Mouse (Mus musculus) forebrain, embryonic 14.5 days (tissue): Measurements from ENCODE around the gene Nipa2. TPM values are rescaled to one million over a fixed set of nuclear protein-coding genes. Genes with fewer than 3 reads are reported as not detected.

Source experiments
- ATAC-seq: fragments of 200-750 bp; cut with Nextera tagmentation; 2 replicates; pipeline ENCODE4 v1.8.0; 2017; ENCODE audit warnings: mild to moderate bottlenecking, moderate library complexity
- DNase-seq: peaks from one replicate; pipeline ENCODE4 v3.0.0-alpha.2; 2015; ENCODE audit warnings: low spot score
- H3K27ac ChIP-seq: fragments of 300-500 bp; sonication (generic); 2 replicates; pipeline ENCODE4 v1.5.1; 2014; ENCODE audit warnings: low read depth, mild to moderate bottlenecking, control low read depth, low read length, moderate library complexity
- H3K27me3 ChIP-seq: fragments of 300-500 bp; sonication (generic); replicated peaks from 2 replicates; pipeline ENCODE4 v1.6.1; 2014; ENCODE audit warnings: low read length, control low read depth, mixed read lengths; ENCODE audit not compliant: control insufficient read depth, insufficient read depth
- H3K36me3 ChIP-seq: fragments of 300-500 bp; sonication (generic); 2 replicates; pipeline ENCODE4 v1.6.1; 2014; ENCODE audit warnings: low read length, control low read depth; ENCODE audit not compliant: control insufficient read depth, insufficient read depth
- H3K4me1 ChIP-seq: fragments of 300-500 bp; sonication (generic); 2 replicates; pipeline ENCODE4 v1.6.1; 2014; ENCODE audit warnings: antibody characterized with exemption, low read length, control low read depth; ENCODE audit not compliant: control insufficient read depth, insufficient read depth
- H3K4me2 ChIP-seq: fragments of 300-500 bp; sonication (generic); 2 replicates; pipeline ENCODE4 v1.6.1; 2014; ENCODE audit warnings: mild to moderate bottlenecking, control low read depth, low read length
- H3K4me3 ChIP-seq: fragments of 300-500 bp; sonication (generic); 2 replicates; pipeline ENCODE4 v1.5.1; 2014; ENCODE audit warnings: low read depth, low read length, control low read depth
- H3K9ac ChIP-seq: fragments of 300-500 bp; sonication (generic); 2 replicates; pipeline ENCODE4 v1.6.1; 2014; ENCODE audit warnings: mild to moderate bottlenecking, low read length, control low read depth, moderate library complexity
- H3K9me3 ChIP-seq: fragments of 300-500 bp; sonication (generic); replicated peaks from 2 replicates; pipeline ENCODE4 v1.6.1; 2016; ENCODE audit warnings: low read length, control low read depth, mixed read lengths; ENCODE audit not compliant: control insufficient read depth
- WGBS: fragments of 180-500 bp; shearing (Covaris S2); extraction: QIAGEN DNeasy Blood & Tissue Kit; methylation state at CpG from one replicate; pipeline ENCODE4 v1.1.7; 2014; 5-methylcytosine and 5-hydroxymethylcytosine counted together
- polyA plus RNA-seq: library from polyadenylated mRNA; unstranded; fragments of >200 nt; fragmentation: Nextera tagmentation; extraction: Ambion mirVana; gene quantifications from 2 replicates; pipeline ENCODE4 v1.2.1, GENCODE M21; 2014

The Nipa2 gene
- polyA plus RNA-seq = 48.0 and 50.8 TPM in 2 replicates

DNA sequence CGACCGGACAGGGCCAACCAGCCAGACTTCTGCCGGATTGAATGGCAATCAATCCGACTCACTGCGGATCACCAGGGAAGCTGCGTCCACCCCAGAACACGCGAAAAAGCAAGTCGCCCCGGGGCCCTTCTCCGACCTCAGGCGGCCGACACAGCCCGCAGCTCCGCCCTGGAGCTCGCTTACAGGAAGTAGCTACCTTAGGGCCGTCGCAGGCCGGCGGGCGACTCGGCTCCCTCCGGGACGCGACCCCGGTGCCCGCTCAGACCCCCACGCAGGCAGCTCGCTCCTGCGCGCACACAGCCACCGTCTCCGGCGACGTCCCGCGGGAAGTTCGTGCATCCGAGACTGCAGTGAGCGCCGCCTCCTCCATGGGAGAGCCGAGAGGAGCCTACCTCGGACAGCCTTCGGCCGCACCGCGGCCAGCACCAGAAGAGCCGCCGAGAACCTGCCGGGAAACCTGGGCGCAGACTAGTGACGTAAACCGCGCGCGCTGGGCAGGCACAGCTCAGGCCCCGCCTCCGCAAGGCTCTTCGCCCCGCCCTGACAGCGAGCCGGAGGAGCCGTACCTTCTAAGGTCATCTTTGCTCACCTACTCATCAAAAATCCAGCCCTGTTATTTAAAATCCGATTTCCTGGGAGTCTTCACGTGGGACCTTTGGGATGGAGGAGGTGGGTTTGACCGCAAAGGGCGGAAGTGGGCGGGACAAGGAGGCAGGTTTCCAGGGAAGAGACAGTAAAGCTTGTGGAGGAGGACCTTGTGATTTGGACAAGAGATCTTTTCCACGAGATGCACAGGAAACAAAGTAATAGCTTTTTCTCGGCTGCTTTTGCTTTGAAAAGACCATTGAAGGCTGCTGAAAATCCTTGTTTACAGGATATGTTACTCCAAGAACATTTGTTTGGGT lies at the start of gene Nipa2:
Nipa2 (minus strand) TSS at position 473 of the 905 bp plus-strand sequence.
- no peaks in the 10 kb centered on the region for H3K27me3 ChIP-seq
- ATAC-seq = peak; percentile 98
- no peaks in the 10 kb centered on the region for H3K9me3 ChIP-seq
- WGBS = under 1% methylated on average over 70 of the region's 70 CpGs
- H3K27ac ChIP-seq = peak within 1 kb of the TSS; percentile 74
- peak; percentile 92 for DNase-seq
- peak within 1 kb of the TSS; percentile 78 for H3K4me2 ChIP-seq
- peak within 1 kb of the TSS; percentile 95 for H3K4me3 ChIP-seq
- H3K4me1 ChIP-seq = peaks cover 9% of the 10 kb centered on the region; the same call in 1 of the 2 replicates
- peak within 1 kb of the TSS; percentile 92 for H3K9ac ChIP-seq
- no peaks in the 10 kb centered on the region for H3K36me3 ChIP-seq

DNA sequence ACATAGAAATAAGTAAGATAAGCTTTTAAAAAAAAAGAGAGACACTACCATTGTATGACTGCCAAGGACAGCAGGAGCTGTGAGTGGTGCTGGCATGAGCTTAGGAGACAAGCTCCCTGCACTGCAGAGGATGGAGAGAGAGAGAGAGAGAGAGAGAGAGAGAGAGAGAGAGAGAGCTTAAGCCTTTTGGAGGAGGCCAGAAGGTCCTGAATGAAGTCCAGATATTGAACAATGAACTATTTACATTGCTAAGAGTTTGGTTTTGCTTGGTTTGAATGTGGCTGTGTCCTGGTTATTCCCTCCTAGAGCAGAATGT lies 48.7 kb upstream of the Nipa2 start:
- Histone ChIP-seq H3K9ac (no peak overlapping the region), H3K4me3 (no peak overlapping the region), H3K4me2 (no peak overlapping the region), H3K36me3 (no peaks in the 10 kb centered on the region), H3K27me3 (no peaks in the 10 kb centered on the region), H3K9me3 (no peaks in the 10 kb centered on the region), H3K27ac (no peak overlapping the region), H3K4me1 (no peaks in the 10 kb centered on the region)
- no peak for DNase-seq
- no peak for ATAC-seq

DNA sequence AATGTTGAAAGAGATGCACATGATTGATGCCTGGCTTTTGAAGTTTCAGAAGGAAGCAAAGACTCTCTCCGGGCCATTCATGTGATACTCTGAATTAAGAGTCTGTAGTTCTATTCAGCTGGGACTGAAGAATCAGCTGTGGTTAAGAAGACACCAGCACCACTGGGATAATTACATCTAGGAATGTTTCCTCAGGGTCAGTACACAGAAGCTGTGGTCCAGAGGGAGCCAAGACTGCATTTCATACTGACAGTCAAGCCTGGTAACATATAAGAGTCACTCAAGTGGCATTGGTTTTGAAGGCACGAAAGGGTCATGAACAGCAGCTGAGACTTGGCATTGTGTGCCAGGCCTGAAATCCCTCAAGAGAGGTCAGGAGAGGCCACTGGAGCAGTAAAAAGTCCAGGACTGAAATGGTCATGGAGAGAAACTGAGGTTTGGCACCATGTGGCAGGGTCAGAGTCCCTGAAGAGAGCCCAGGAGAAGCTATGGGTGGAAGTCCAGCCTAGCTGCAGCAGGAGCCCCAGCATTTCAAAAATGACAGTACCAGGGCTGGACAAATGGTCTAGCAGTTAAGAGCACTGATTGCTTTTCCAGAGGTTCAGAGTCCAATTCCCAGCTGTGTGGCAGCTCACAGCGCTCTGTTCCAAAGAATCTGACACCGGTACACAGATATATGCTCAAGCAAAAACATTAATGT lies 48.2 kb upstream of the Nipa2 start:
- 86% methylated on average over 4 of the region's 4 CpGs for WGBS
- ATAC-seq = no peak

GRCm38 (mm10) chr7:55998997-55999396 lies 36.7 kb upstream of the Nipa2 start:
- DNase-seq (peak; percentile 40), ATAC-seq (no peak)
- Histone ChIP-seq H3K4me1 (peaks cover 2% of the 10 kb centered on the region; the same call in 1 of the 2 replicates), H3K9ac (no peak overlapping the region), H3K9me3 (no peaks in the 10 kb centered on the region), H3K36me3 (no peaks in the 10 kb centered on the region), H3K4me2 (no peak overlapping the region), H3K4me3 (no peak overlapping the region), H3K27me3 (no peaks in the 10 kb centered on the region), H3K27ac (no peak overlapping the region)
- 0% methylated on average over 2 of the region's 4 CpGs for WGBS

More for the DNA sequence above, 48.2 kb upstream of the Nipa2 start:
- Histone ChIP-seq H3K9ac (no peak overlapping the region), H3K4me1 (no peaks in the 10 kb centered on the region), H3K27me3 (no peaks in the 10 kb centered on the region), H3K4me2 (no peak overlapping the region), H3K9me3 (no peaks in the 10 kb centered on the region), H3K36me3 (no peaks in the 10 kb centered on the region), H3K27ac (no peak overlapping the region), H3K4me3 (no peak overlapping the region)
- DNase-seq = no peak

- Histone ChIP-seq H3K27me3 (no peaks in the 10 kb centered on the region), H3K9ac (no peak overlapping the region), H3K4me3 (no peak overlapping the region), H3K4me2 (no peak overlapping the region), H3K9me3 (no peaks in the 10 kb centered on the region), H3K27ac (no peak overlapping the region), H3K36me3 (no peaks in the 10 kb centered on the region), H3K4me1 (peaks cover 2% of the 10 kb centered on the region; the same call in 1 of the 2 replicates)
- 34% methylated on average over 4 of the region's 4 CpGs for WGBS
- DNase-seq (peak; percentile 30), ATAC-seq (peak; percentile 70; the same call in 1 of the 2 replicates)
Measured at GRCm38 (mm10) chr7:55995013-55995412, 32.7 kb upstream of the Nipa2 start.

DNA sequence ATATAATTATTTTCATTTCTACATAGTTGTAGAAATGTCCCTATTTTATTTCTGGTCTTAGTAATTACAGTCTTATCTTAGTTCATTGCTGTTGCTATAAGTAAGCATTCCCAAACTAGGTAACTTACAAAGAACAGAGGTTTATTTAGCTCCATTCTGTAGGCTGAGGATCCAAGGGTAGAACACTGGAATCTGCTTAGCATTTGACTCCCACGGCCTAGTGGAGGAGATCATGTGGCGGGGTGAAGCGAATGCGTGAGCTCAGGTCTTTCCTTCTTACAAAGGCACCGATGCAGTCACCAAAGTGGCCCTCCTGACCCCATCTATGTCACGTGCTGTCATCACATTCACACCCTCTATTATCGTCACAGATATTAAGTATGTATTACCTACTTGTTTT lies 29.6 kb upstream of the Nipa2 start:
- Histone ChIP-seq H3K9ac (no peak overlapping the region), H3K27me3 (no peaks in the 10 kb centered on the region), H3K4me2 (no peak overlapping the region), H3K27ac (no peak overlapping the region), H3K9me3 (no peaks in the 10 kb centered on the region), H3K4me3 (no peak overlapping the region), H3K4me1 (no peaks in the 10 kb centered on the region), H3K36me3 (peaks cover 3% of the 10 kb centered on the region; the same call in 1 of the 2 replicates)
- DNase-seq = no peak
- WGBS = 94% methylated on average over 7 of the region's 7 CpGs
- no peak for ATAC-seq

DNA sequence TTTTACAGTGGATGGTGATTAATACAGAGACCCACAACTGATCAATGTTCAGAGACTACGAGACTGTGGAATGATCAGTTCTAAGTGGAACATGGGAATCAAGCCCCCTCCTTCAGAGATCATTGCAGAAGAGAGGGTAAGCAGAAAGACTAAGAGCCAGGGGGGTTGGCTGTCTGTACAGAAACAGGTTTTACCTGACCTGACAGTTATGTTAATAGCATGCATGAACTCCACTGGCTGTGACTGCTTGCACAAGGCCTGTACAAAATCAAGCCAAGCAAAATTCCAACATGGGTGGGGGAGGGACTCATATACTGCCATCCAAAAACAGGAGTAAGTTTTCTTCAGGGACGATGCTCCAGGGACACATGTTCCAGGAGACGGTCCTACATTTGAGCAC lies 28.9 kb upstream of the Nipa2 start:
- 96% methylated on average over 3 of the region's 3 CpGs for WGBS
- no peak overlapping the region for H3K4me2 ChIP-seq
- H3K36me3 ChIP-seq = peaks cover 3% of the 10 kb centered on the region; the same call in 1 of the 2 replicates
- DNase-seq (no peak), ATAC-seq (no peak)
- no peaks in the 10 kb centered on the region for H3K9me3 ChIP-seq
- H3K4me3 ChIP-seq = no peak overlapping the region
- no peaks in the 10 kb centered on the region for H3K27me3 ChIP-seq
- no peaks in the 10 kb centered on the region for H3K4me1 ChIP-seq
- H3K27ac ChIP-seq = no peak overlapping the region
- no peak overlapping the region for H3K9ac ChIP-seq

- Histone ChIP-seq H3K9me3 (no peaks in the 10 kb centered on the region), H3K27me3 (no peaks in the 10 kb centered on the region), H3K9ac (no peak overlapping the region), H3K4me2 (no peak overlapping the region), H3K27ac (no peak overlapping the region), H3K36me3 (peaks cover 17% of the 10 kb centered on the region), H3K4me1 (no peaks in the 10 kb centered on the region), H3K4me3 (no peak overlapping the region)
- DNase-seq (peak; percentile 68), ATAC-seq (peak; percentile 83)
- WGBS = 38% methylated on average over 13 of the region's 13 CpGs
Measured at GRCm38 (mm10) chr7:55986526-55987214, 24.4 kb upstream of the Nipa2 start.
